Mouse (Mus musculus): ENCODE measurements at regions not wholly inside any gene's neighbourhood (a gene's known extent, or its start where the extent isn't known, plus 50 kb on each side); places are given as distances from the start of the nearest gene placed in this dataset.

DNA sequence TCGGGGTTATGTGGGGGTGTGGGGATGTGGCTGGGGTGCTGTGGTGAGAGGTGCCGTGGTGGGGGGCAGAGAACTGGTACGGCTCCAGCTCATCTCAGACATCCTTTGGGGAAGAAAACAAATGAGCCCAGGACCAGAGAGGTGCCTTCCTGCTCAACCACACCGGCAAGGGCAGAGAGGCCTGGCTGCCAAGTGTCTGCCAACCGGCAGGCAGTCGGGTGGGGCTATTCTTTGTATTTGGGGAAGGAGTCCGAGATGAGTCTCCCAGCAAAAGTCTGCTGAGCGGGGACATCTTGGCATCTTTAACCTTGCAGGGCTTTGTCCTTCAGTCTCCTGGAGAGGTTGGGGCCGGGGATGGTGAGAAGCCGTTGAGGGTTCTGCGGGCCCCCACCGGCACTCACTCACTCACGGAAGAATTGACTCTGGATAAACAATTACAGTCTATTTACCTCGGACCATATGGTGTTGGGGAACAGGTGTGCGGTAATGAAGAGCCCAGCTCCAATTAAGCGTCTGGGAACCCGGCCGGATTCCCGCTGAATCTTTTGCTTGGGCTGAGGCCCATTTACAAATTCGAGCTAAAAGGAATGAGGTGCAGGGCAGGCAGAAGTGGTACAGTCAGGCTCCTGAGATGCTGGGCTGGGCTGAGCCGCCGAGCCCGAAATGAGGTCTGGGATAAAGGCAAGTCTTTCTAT, 108.7 kb upstream of the Sdk2 start:
- no peak for DNase-seq (ENCODE audit: extremely low read depth, low read depth)

DNA sequence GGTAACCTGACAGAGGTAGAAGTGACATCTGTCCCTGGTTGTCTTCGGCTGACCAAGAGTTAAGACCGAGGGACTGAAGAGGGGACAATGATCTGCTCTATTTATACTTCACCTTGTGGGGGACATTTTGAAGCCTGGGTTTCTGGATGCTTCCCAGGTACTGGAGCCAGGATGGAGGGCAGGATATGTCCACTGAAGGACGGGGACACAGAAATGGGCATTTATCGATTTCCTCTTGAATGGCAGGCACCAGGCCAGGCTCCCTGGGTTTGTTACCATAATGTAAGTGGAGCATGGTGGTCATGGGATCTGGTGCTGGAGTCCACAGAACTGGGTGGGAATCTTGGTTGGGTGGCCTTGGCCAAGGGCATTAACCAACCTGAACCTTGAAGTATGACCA, 108.0 kb upstream of the Sdk2 start:
- no peak for DNase-seq (ENCODE audit: extremely low read depth, low read depth)

DNA sequence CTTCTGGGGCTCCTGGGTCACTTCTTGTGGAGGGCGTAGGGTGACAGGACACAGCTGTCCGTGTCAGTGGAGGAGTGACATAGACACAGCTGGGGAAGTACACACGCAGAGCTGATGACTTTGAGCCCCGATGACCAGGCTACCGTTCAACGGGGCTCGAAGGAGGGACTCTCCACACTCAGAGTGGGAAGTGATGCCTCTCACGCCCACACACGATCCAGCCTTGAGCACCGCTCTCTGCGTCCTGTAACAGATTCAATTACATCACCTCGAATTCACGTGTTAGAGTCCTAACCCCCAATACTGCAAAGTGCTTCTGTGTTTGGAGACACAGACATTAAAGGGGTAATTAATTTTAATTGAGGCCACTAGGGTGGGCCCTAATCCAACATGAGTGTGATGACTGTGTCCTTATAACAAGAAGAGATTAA, 101.4 kb upstream of the Sdk2 start:
- DNase-seq (ENCODE audit: extremely low read depth, low read depth): no peak

DNA sequence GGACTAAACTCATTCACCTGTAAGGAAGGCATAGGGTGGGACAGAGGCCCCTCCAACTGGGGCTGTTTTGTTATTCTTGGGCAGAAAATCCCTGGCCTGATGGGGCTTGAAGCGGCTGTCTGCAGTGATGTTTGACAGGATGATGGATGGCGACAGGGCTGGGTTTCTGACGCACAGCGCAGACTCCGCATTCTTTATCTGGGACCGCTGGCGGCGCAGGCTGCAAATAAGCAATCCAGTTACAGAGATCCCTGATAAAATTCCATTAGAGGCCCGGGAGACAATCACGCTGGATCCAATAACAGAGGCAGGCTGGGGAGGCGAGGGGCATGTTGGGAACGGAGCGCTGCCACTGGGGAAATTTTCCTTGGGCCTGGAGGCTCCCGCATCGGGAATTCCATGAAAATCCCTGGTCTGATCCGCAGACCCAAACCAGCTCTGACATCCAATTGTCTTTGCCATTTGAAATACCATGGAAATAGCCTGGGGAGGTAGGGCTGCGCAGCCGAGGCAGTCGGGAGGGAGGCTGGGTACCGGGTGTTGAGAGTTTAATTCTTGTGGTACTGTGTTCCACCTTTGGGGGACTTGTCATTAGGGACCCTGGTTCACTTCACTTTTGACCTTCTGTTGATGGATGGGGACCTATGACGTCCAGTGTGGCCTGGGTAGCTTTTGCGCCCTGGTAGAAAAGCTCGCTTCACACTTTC, 99.0 kb upstream of the Sdk2 start:
- DNase-seq (ENCODE audit: extremely low read depth, low read depth): no peak

DNA sequence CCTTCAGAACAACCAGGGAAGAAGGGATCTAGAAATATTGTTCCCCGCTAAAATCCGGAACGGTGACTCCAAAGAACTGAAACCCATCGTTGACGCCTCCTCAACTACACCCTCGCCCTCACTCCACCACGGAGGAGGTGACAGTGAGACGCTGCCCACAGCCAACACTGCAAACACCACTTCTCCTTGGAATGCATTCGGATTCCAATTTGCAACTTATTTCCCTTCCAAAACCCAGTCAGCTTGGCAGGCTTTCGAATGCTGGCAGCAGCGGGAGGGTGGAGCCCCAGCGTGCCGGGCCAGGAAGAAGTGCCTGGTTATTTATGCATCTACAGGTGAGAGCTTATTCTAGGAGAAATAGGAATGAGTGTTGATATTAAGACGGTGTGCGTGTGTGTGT, 85.9 kb upstream of the Sdk2 start:
- DNase-seq (ENCODE audit: extremely low read depth, low read depth): no peak

DNA sequence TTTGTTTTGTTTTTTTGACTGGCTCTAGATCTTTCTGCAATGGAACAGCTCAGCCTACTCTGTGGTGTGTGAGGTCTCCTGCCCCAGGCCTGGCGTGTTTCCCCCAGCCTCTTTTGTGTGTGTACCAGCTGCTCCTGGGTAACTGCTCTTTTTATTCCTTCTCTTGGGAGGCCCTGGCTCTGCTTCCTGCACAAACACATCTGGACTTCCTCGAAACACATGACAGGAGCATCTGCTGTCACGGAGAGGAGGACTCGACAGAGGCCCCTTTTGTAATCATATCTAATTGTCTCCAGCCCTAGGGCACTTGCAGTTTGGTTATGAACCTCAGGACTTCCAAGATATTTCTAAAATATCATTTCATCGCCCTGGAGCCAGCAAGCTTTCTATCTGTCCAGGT, 79.5 kb upstream of the Sdk2 start:
- DNase-seq (ENCODE audit: extremely low read depth, low read depth): no peak

DNA sequence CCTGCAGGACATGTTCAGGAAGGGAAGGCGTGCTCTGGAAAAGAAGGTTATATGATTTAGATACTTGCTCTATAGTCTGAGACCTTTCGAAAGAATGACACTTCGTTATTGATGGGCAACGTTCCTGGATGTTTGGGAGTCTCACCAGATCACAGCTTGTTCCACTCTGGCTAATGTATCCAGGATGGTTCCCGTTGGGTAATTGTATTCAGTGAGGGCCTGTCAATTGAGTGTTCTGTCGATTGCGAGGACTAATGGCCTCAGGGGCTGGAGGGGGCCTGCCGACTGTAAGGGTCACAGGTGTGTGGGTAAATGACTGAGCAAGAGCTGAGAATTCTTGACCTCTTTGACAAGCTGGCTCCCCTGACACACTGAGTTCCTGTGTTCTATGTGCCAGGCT, 62.4 kb upstream of the Sdk2 start:
- no peak for DNase-seq (ENCODE audit: extremely low read depth, low read depth)

DNA sequence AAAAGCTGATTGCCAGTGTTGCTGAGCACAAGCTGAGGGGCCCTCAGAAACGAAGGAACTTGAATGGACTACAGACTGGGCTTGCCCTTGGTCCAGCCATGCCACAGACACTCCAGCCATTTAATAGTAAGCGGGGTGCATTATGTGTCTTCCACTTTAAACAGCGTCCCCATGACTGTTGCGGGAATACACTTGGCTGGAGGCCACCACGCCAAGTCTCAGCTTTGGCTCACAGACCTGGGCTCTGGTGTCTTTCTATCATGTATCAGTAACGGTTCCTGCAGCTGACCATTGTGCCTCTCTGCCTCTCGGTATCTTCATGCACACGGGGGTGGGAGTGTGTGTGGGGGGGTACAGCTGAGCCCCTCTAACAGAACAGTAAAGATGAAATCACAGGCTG, 62.0 kb upstream of the Sdk2 start:
- no peak for DNase-seq (ENCODE audit: extremely low read depth, low read depth)

DNA sequence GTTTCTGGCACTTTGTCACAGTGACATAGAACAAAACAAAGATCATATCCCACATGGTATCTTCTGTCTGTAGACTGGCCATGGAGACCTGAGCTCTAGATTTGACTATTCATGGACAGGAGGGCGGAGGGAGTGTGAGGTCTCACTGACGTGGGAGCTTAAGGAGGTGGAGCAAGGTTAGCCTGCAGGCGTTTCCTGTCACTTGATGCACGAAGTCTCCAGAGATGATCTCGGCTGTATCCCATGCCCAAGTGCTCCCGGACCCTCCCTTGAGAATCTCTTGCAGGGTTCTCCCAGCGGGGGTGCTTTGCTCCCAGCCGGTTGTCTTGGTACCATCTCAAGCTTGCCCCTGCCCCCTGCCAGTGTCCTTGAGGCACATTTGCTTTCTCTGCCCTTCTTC, 60.6 kb upstream of the Sdk2 start:
- no peak for DNase-seq (ENCODE audit: extremely low read depth, low read depth)

DNA sequence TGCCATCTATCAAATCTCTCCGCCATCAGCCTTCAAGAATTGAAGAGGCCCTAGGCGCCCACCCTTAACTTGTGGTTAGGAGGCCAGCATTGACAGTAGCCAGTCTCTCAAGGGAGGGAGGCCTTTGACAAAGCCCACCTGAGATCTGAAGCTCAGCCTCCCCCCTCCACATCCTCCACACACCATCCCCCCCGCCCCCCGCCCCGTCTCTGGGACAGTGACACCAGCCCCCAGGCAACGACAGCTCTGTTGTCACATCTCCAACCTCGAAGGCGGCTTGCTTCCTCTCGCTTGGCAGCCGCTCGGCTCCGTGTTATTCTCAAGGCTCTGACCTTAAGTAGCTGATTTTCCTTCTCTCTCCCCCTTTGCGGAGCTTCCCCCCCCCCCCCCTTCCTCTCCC, 55.3 kb upstream of the Sdk2 start:
- DNase-seq (ENCODE audit: extremely low read depth, low read depth): no peak

DNA sequence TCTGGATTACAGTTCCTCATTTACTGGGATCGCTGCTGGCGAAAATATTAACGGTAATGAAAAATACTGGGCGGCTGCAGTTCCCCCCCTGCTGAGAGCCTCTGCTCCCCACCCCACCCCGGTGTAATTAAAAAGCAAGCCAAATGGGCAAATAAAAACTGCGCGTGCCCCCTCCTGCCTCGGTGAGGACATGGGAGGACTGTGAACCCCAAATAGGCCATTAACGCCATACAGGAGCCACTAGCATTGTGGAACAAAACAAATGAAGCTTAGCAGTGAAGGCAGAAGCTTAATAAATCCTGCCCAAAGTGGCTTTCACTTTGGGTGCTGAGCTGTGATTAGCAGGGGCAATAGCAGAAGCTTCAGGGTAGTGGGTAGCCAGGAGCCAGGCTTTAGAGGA, 52.3 kb upstream of the Sdk2 start:
- DNase-seq (ENCODE audit: extremely low read depth, low read depth): no peak

All from MEL-GATA-1-ER (cell line).